Mouse (Mus musculus): ENCODE data around the gene Cdk19. TPM values are rescaled to one million over a fixed set of nuclear protein-coding genes. Genes with fewer than 3 reads are reported as not detected.
A peak's percentile ranks its signal among the peaks of the same experiment; 100 is the strongest.
"Not testable (repeated sequence)": the region's sequence is repeated elsewhere in the genome, so short reads cannot be mapped to it uniquely, and the experiment has no call there.

Cdk19 gene
- polyA plus RNA-seq, 1 experiment from 2014 or later, result 4.7 TPM

DNA sequence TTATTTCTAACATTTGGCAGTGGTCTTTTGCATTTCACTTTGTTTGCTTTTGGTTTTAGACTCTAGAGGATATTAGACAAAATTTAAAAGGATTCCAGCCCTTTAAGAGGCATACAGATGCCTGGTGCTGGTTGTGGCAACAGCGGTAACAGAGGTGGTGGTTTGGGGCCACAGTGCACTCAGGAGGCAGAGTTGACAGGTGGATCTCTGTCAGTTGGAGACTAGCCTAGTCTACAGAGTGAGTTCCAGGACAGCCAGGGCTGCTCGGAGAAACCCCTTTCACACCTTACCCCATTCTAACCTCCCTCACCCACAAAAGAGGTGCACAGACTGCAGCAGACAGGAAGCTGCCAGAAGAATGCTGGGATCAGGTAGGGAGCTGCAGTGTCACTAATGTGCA, 82.4 kb downstream of the Cdk19 start:
- no peak overlapping the region for H3K27ac ChIP-seq
- no peak for DNase-seq (ENCODE audit: extremely low spot score, low spot score)
- H3K9me3 ChIP-seq, result no peaks in the 10 kb centered on the region
- WGBS, result 84% methylated on average over 2 of the region's 2 CpGs
- no peaks in the 10 kb centered on the region for H3K27me3 ChIP-seq (ENCODE audit: poor library complexity, severe bottlenecking)
- peaks cover 17% of the 10 kb centered on the region for H3K4me1 ChIP-seq
- no peaks in the 10 kb centered on the region for H3K36me3 ChIP-seq (replicated peaks)
- no peak overlapping the region for H3K4me3 ChIP-seq

DNA sequence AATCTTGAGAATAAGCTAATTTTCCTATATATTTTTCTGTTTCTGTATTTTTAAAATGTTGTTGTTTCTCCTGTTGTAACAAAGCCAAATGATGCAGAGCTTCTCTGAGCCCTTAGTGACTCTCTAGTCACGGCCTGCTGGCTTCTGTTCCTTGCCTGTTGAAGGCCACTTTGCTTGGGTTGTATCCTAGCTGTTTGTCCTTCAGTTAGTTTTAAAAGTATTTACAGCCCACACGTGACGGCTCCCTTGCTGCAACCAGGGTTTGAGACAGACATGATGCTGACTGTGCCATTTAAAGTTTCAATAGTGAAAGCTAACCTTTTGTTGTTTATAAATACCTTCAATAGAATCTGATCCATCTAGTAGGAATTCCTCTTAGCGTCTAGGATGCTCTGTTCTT, 83.3 kb downstream of the Cdk19 start:
- no peaks in the 10 kb centered on the region for H3K36me3 ChIP-seq (replicated peaks)
- DNase-seq (ENCODE audit: extremely low spot score, low spot score), result no peak
- 72% methylated on average over 4 of the region's 4 CpGs for WGBS
- H3K27ac ChIP-seq, result no peak overlapping the region
- no peaks in the 10 kb centered on the region for H3K9me3 ChIP-seq
- no peak overlapping the region for H3K4me3 ChIP-seq
- H3K4me1 ChIP-seq, result peaks cover 17% of the 10 kb centered on the region
- no peaks in the 10 kb centered on the region for H3K27me3 ChIP-seq (ENCODE audit: poor library complexity, severe bottlenecking)

DNA sequence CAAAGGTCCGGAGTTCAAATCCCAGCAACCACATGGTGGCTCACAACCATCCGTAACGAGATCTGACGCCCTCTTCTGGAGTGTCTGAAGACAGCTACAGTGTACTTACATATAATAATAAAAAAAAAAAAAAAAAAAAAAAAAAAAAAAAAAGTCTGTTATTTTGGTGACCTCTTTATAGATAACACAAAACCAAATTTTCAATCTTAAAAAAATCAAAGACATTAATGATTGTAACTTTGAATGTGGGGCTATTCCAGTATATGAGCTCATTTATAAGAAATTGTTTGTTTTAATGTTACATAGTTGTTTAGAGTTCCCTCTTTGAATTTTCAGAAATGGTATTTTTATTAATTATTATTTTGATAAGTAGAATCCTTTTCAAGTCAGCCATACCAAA, 85.1 kb downstream of the Cdk19 start:
- not testable (repeated sequence) for H3K4me3 ChIP-seq; DNase-seq (ENCODE audit: extremely low spot score, low spot score); H3K36me3 ChIP-seq (replicated peaks); H3K27ac ChIP-seq; H3K27me3 ChIP-seq (ENCODE audit: poor library complexity, severe bottlenecking); H3K9me3 ChIP-seq
- 94% methylated on average over 4 of the region's 4 CpGs for WGBS
- peaks cover 20% of the 10 kb centered on the region for H3K4me1 ChIP-seq

DNA sequence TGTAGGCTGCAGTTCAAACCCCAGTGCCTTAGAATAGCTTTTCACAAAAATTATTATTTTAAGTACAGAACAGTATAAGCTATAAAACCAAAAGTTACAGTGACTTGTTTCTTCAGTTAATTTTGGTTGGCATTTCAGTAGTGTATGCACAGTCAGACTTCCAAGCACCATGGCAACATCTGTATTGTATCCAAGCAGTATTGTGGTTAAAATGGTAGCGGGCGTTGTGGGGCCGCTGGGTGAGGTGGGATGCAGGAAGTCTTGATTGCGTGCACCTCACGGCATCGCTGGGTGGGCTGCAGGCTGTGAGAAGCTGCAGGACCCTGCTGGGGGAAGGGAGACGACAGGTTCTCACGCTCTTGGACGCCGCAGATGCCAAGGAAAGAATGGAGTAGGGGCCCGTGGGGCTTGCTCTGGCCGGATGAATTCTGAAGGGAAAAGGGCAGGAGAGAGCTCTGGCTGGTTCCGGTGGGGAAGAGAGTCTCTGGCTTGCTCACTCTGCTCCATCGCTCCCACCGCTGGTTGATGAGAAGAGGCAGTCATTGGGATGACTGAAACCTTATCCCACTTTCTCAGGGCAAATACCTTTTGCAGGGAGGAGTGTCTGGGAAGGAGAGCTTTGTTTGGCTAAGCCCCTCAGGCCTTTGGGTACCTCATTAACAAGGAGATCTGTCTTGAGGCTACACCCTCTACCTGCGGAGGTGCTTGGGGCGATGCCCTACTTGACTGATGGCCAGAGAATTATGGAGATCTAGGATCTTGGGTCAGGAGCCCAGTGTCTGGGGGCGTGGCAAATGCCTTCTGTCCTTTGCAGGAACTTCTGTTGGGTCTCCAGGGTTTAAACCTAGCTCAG, 86.1 kb downstream of the Cdk19 start:
- peak overlapping the region; percentile 18; the same call in 1 of the 2 replicates for H3K4me3 ChIP-seq
- H3K4me1 ChIP-seq, result peaks cover 20% of the 10 kb centered on the region
- no peaks in the 10 kb centered on the region for H3K36me3 ChIP-seq (replicated peaks)
- no peaks in the 10 kb centered on the region for H3K9me3 ChIP-seq
- no peaks in the 10 kb centered on the region for H3K27me3 ChIP-seq (ENCODE audit: poor library complexity, severe bottlenecking)
- DNase-seq (ENCODE audit: extremely low spot score, low spot score), result no peak
- 42% methylated on average over 18 of the region's 18 CpGs for WGBS
- H3K27ac ChIP-seq, result peak overlapping the region; percentile 65; the same call in 1 of the 2 replicates

DNA sequence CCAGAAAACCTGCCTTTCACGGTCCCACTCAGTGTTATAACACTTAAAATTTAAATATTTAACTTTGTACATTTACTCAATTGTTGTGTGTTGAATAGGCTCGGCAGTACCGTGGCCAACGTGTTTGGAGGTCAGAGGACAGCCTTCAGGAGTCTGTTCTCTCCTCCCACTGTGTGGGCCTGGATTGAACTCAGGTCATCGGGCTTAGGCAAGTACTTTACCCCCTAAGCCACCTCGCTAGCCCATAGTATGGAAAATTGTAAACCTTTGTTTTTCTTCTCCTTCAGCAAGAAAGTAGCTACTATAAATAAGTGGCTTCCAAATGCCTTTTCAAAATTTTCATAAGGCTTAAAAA, 86.7 kb downstream of the Cdk19 start:
- H3K27me3 ChIP-seq (ENCODE audit: poor library complexity, severe bottlenecking), result no peaks in the 10 kb centered on the region
- no peak overlapping the region for H3K4me3 ChIP-seq
- peaks cover 16% of the 10 kb centered on the region for H3K4me1 ChIP-seq
- WGBS, result 77% methylated on average over 6 of the region's 6 CpGs
- DNase-seq (ENCODE audit: extremely low spot score, low spot score), result no peak
- no peaks in the 10 kb centered on the region for H3K9me3 ChIP-seq
- no peaks in the 10 kb centered on the region for H3K36me3 ChIP-seq (replicated peaks)
- no peak overlapping the region for H3K27ac ChIP-seq

DNA sequence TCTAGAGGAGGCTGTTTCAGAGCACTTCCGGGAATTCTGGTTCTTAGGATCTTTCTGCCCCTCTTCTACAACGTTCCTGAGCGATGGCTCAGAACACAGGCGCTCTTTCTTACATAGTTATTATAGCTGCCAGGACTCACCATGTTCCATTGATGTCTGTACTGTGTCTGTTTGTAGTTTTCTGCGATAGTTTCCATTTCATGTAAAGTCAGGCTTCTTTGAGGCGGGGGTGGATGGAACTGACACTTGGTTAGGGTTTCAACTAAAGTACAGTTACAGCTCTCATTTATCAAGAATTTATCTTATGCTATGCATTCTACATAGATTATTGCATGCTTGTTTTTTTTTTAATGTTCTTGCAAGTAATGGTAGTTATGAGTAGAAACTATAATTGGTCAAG, 89.3 kb downstream of the Cdk19 start:
- Histone ChIP-seq H3K4me3 (no peak overlapping the region), H3K27me3 (ENCODE audit: poor library complexity, severe bottlenecking) (no peaks in the 10 kb centered on the region), H3K4me1 (peaks cover 16% of the 10 kb centered on the region), H3K9me3 (no peaks in the 10 kb centered on the region), H3K27ac (no peak overlapping the region), H3K36me3 (replicated peaks) (no peaks in the 10 kb centered on the region)
- WGBS, result 95% methylated on average over 6 of the region's 6 CpGs
- no peak for DNase-seq (ENCODE audit: extremely low spot score, low spot score)

DNA sequence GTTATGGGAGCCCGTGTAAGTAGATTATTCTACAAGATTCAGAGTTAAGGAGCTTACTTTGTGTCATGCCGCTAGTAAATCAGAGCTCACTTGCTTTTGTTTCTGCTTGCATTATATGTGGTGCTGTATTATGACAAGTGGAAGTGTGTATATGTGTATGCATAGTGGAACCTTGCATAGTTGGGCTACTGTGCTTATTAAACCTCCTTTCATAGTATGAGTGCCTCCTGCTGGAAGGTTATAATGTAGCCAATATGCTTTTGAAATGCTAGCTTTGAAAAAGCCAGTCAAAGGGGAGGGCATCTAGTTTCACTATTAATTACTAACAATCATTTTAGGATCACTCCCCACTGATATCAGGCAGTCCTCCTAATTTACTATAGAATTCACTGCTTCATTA, 89.7 kb downstream of the Cdk19 start:
- no peaks in the 10 kb centered on the region for H3K27me3 ChIP-seq (ENCODE audit: poor library complexity, severe bottlenecking)
- no peaks in the 10 kb centered on the region for H3K36me3 ChIP-seq (replicated peaks)
- no peaks in the 10 kb centered on the region for H3K9me3 ChIP-seq
- no peak overlapping the region for H3K27ac ChIP-seq
- no peak overlapping the region for H3K4me3 ChIP-seq
- peaks cover 16% of the 10 kb centered on the region for H3K4me1 ChIP-seq
- no peak for DNase-seq (ENCODE audit: extremely low spot score, low spot score)
- WGBS, result 89% methylated on average over 2 of the region's 2 CpGs

DNA sequence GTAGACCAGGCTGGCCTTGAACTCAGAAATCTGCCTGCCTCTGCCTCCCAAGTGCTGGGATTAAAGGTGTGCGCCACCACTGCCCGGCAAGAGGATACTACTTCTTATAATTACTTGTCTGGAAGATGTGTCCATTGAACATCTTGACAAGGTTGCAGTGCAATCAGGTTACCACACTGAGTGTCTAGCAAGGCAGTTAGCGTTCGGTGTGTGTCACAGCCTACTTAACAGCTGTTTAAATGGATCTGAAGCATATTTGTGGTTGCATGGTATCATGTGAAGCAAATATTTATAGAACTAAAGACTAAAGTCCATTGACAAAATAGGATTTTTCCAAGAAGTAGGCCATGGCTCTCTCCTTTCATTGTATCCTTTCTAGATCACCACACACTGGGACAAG, 90.8 kb downstream of the Cdk19 start:
- H3K4me3 ChIP-seq, result no peak overlapping the region
- no peak overlapping the region for H3K27ac ChIP-seq
- H3K36me3 ChIP-seq (replicated peaks), result no peaks in the 10 kb centered on the region
- no peaks in the 10 kb centered on the region for H3K9me3 ChIP-seq
- WGBS, result 95% methylated on average over 4 of the region's 4 CpGs
- H3K27me3 ChIP-seq (ENCODE audit: poor library complexity, severe bottlenecking), result no peaks in the 10 kb centered on the region
- H3K4me1 ChIP-seq, result peaks cover 13% of the 10 kb centered on the region
- DNase-seq (ENCODE audit: extremely low spot score, low spot score), result no peak

DNA sequence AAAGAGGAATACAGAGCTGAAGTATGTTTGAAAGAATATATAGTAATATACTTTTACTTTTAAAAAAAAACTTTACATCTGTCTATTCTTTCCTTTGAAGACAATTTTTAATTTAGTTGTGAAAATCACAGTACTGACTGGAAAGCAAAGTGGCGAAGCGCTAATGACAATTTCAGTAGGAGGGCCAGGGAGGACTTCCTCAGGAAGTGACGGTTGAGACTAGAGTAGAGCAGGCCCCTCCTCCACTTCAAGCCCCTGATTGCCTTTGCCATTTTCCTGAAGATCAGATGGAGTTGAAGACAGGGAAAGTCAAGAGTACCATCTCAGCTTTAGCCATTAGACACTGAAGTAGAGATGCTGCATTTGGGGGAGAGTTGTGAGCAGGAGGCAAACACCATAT, 92.6 kb downstream of the Cdk19 start:
- no peaks in the 10 kb centered on the region for H3K36me3 ChIP-seq (replicated peaks)
- no peak for DNase-seq (ENCODE audit: extremely low spot score, low spot score)
- H3K4me1 ChIP-seq, result peaks cover 4% of the 10 kb centered on the region; the same call in 1 of the 2 replicates
- no peak overlapping the region for H3K4me3 ChIP-seq
- no peaks in the 10 kb centered on the region for H3K9me3 ChIP-seq
- H3K27me3 ChIP-seq (ENCODE audit: poor library complexity, severe bottlenecking), result no peaks in the 10 kb centered on the region
- H3K27ac ChIP-seq, result no peak overlapping the region
- 92% methylated on average over 3 of the region's 3 CpGs for WGBS

DNA sequence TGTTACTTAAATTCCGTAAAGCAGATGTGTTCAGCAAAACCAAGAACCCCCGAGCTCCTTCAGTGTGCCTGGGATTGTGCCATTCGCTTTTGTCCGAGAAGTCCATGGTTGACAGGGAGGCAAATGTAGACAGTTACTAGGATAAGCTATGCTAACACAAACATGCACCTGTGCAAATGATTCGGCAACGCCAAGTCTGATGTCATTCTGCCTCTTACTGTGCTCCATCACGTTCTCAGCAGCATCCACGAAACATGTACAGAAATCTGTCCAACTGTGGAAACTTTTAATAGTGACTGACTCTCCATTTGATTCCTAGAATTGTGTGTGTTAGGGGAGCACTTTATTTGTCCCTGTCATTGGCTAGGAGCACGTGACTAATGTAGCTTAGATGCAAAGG, 93.0 kb downstream of the Cdk19 start:
- DNase-seq (ENCODE audit: extremely low spot score, low spot score), result no peak
- 93% methylated on average over 9 of the region's 9 CpGs for WGBS

DNA sequence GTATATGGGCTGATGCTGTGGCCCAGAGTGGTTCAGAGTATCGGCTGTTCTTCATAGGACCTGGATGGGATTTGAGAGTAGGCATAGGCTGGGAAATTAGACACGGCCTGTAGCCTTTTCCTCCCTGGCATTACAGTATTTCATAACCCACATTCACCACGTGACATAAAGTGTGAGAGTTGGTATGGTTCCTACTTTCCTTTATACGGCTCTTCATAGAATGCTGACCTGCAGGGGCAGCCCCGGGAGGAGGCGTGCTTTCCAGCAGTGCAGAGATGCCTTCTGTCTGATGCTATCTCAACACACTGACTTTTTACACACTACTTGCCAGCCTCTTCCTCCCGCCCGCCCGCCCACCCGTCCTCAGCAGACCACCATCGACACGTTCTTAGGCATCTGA, 96.0 kb downstream of the Cdk19 start:
- H3K27me3 ChIP-seq (ENCODE audit: poor library complexity, severe bottlenecking), result no peaks in the 10 kb centered on the region
- no peaks in the 10 kb centered on the region for H3K4me1 ChIP-seq
- DNase-seq (ENCODE audit: extremely low spot score, low spot score), result no peak
- peaks cover 5% of the 10 kb centered on the region for H3K36me3 ChIP-seq (replicated peaks)
- H3K4me3 ChIP-seq, result no peak overlapping the region
- H3K27ac ChIP-seq, result no peak overlapping the region
- WGBS, result 92% methylated on average over 12 of the region's 12 CpGs
- no peaks in the 10 kb centered on the region for H3K9me3 ChIP-seq

More for the DNA sequence above, 93.0 kb downstream of the Cdk19 start:
- H3K27ac ChIP-seq, result no peak overlapping the region
- no peaks in the 10 kb centered on the region for H3K9me3 ChIP-seq
- H3K27me3 ChIP-seq (ENCODE audit: poor library complexity, severe bottlenecking), result no peaks in the 10 kb centered on the region
- no peaks in the 10 kb centered on the region for H3K36me3 ChIP-seq (replicated peaks)
- H3K4me1 ChIP-seq, result peaks cover 4% of the 10 kb centered on the region; the same call in 1 of the 2 replicates
- H3K4me3 ChIP-seq, result no peak overlapping the region

DNA sequence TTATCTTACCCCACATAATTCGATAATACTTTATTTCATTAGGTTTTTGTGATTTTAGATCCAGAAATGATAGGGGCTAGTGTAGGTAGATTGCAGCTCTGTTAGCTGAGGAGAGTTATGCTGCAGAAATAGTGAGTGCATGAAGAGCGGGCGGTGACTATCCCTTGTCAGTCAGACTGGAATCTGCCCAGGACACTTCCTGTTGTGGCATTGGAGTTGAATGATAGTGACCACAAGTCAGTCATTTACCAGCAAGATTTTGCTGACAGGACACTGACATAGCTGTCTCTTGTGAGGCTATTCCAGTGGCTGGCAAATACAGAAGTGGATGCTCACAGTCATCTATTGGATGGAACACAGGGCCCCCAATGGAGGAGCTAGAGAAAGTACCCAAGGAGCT, 97.8 kb downstream of the Cdk19 start:
- WGBS, result 97% methylated on average over 3 of the region's 3 CpGs
- H3K27ac ChIP-seq, result no peak overlapping the region
- DNase-seq (ENCODE audit: extremely low spot score, low spot score), result no peak
- no peaks in the 10 kb centered on the region for H3K9me3 ChIP-seq
- H3K36me3 ChIP-seq (replicated peaks), result peaks cover 5% of the 10 kb centered on the region
- no peaks in the 10 kb centered on the region for H3K27me3 ChIP-seq (ENCODE audit: poor library complexity, severe bottlenecking)
- H3K4me1 ChIP-seq, result peaks cover under 1% of the 10 kb centered on the region; the same call in 1 of the 2 replicates
- no peak overlapping the region for H3K4me3 ChIP-seq

DNA sequence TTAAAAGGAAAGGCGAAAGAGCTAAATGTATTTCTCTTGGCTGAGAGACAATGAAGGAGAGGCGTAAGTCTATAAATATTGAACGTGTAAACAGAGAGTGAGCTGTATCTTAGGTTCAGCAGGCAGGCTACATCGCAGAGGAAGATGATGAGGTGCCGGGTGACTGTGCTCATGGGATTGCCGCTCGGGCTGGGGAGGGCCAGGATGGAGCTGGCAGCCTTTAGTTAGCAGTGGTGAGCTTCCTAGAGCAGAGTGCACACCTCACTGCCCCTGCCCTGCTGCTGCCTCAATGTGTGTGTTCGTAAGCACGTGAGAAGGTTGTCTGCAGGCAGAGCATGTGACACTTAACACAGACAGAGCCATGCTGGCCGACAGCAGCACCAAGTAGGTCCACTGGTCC, 101.4 kb downstream of the Cdk19 start:
- Histone ChIP-seq H3K27me3 (ENCODE audit: poor library complexity, severe bottlenecking) (no peaks in the 10 kb centered on the region), H3K9me3 (peaks cover 3% of the 10 kb centered on the region; the same call in 1 of the 2 replicates), H3K36me3 (replicated peaks) (peaks cover 8% of the 10 kb centered on the region), H3K4me1 (peaks cover 30% of the 10 kb centered on the region), H3K27ac (no peak overlapping the region), H3K4me3 (no peak overlapping the region)
- DNase-seq (ENCODE audit: extremely low spot score, low spot score), result no peak
- 92% methylated on average over 10 of the region's 10 CpGs for WGBS
